In genomic region chr2:174675642-174676041, GRCm38 (mm10) we compare ENCODE assay signal across 8 mouse cellular contexts. TPM values are rescaled to one million over a fixed set of nuclear protein-coding genes. Genes with fewer than 3 reads are reported as not detected.
A peak's percentile ranks its signal among the peaks of the same experiment; 100 is the strongest.
DNase-seq lines count a peak whose midpoint lies in the region; TF ChIP-seq lines count a peak whose summit lies in the region.
"Had no signal": no experiment of that assay in that cellular context is flagged by ENCODE, and none has a peak within 500 bp of the region (broad histone marks: within the 10 kb centered on the region; RNA-seq: fewer than 3 reads in every experiment).

No protein-coding gene starts in this region.

- H3K9ac ChIP-seq in MEL (ENCODE audit: control insufficient read depth, low read depth, low read length, poor library complexity, severe bottlenecking), result no peak overlapping the region
- H3K9ac ChIP-seq: stomach, embryonic 15.5 days had no signal

- no peak overlapping the region for H3K4me3 ChIP-seq in MEL (ENCODE audit: control insufficient read depth in 1 of 2, insufficient read depth in 1 of 2, low read depth in 2 of 2, low read length in 2 of 2)
- no peak overlapping the region for H3K4me3 ChIP-seq in embryonic facial prominence, embryonic 10.5 days
- no peak overlapping the region for H3K4me3 ChIP-seq in heart, embryonic 10.5 days
- H3K4me3 ChIP-seq: stomach, embryonic 15.5 days had no signal

- H3K79me2 ChIP-seq in MEL (ENCODE audit: control insufficient read depth, insufficient read depth, low read length, poor library complexity), result no peaks in the 10 kb centered on the region

- no peak overlapping the region for H3K27ac ChIP-seq in MEL (ENCODE audit: control insufficient read depth, low read depth, low read length)
- H3K27ac ChIP-seq in embryonic facial prominence, embryonic 10.5 days (replicated peaks), result no peak overlapping the region
- H3K27ac ChIP-seq in heart, embryonic 10.5 days, result no peak overlapping the region
- H3K27ac ChIP-seq: stomach, embryonic 15.5 days had no signal

- TF ChIP-seq EP300 in MEL (IDR thresholded peaks at IDR 0.05; ENCODE audit: low read depth in 1 of 2, low read length in 2 of 2), result no peak

- peak; percentile 83 for TF ChIP-seq RAD21 in MEL (IDR thresholded peaks at IDR 0.05; ENCODE audit: low read depth, low read length)

- 18% methylated on average over 9 of the region's 9 CpGs for WGBS in embryonic facial prominence, embryonic 10.5 days
- 13% methylated on average over 9 of the region's 9 CpGs for WGBS in heart, embryonic 10.5 days

- H3K4me1 ChIP-seq in MEL (ENCODE audit: control insufficient read depth in 1 of 2, insufficient read depth in 2 of 2, low read length in 2 of 2), result 0 out of 4 replicates have a peak, but pooled peaks cover 0 to 3% of the 10 kb centered on the region in 2 experiments
- H3K4me1 ChIP-seq in embryonic facial prominence, embryonic 10.5 days, result peaks cover 35% of the 10 kb centered on the region
- peaks cover 19% of the 10 kb centered on the region for H3K4me1 ChIP-seq in heart, embryonic 10.5 days

- no peaks in the 10 kb centered on the region for H3K9me3 ChIP-seq in MEL (replicated peaks; ENCODE audit: insufficient read depth, low read length)
- H3K9me3 ChIP-seq in embryonic facial prominence, embryonic 10.5 days, result no peaks in the 10 kb centered on the region
- H3K9me3 ChIP-seq in heart, embryonic 10.5 days, result no peaks in the 10 kb centered on the region
- H3K9me3 ChIP-seq: stomach, embryonic 15.5 days had no signal

- peak; percentile 74 to 97 (median 85) for TF ChIP-seq CTCF in MEL (IDR thresholded peaks at IDR 0.05 in 2 of 3, conservative IDR thresholded peaks at IDR 0.05 in 1 of 3; ENCODE audit: control insufficient read depth in 1 of 3, insufficient read depth in 1 of 3, low read depth in 2 of 3, low read length in 3 of 3, poor library complexity in 1 of 3, severe bottlenecking in 1 of 3)

- peak; percentile 81 for DNase-seq in MEL (ENCODE audit: low read depth, low spot score)
- DNase-seq in adrenal gland, postnatal 25 days, result peak; percentile 54
- DNase-seq in embryonic facial prominence, embryonic 10.5 days (ENCODE audit: low spot score), result peak; percentile 83
- DNase-seq in heart, embryonic 10.5 days (ENCODE audit: low spot score), result peak; percentile 77
- DNase-seq in layer of hippocampus, adult 18-20 months (ENCODE audit: low spot score in 2 of 2), result peak; percentile 60 to 84
- DNase-seq in lung, postnatal 14 days, result peak; percentile 85
- DNase-seq in right cerebral cortex, postnatal 10 days (ENCODE audit: low spot score in 2 of 2), result peak; percentile 62 to 78

- H3K27me3 ChIP-seq in MEL (ENCODE audit: control insufficient read depth in 1 of 2, insufficient read depth in 2 of 2, low read length in 2 of 2), result no peaks in the 10 kb centered on the region
- H3K27me3 ChIP-seq in embryonic facial prominence, embryonic 10.5 days (replicated peaks; ENCODE audit: low read depth, poor library complexity, severe bottlenecking), result peaks cover 29% of the 10 kb centered on the region
- H3K27me3 ChIP-seq in heart, embryonic 10.5 days (ENCODE audit: insufficient read depth, poor library complexity, severe bottlenecking), result peaks cover 31% of the 10 kb centered on the region
- H3K27me3 ChIP-seq: stomach, embryonic 15.5 days had no signal

- H3K36me3 ChIP-seq in MEL (ENCODE audit: control insufficient read depth in 1 of 2, insufficient read depth in 2 of 2, low read length in 2 of 2), result no peaks in the 10 kb centered on the region; a peak in 2 of 4 replicates
- H3K36me3 ChIP-seq in embryonic facial prominence, embryonic 10.5 days (replicated peaks), result no peaks in the 10 kb centered on the region
- no peaks in the 10 kb centered on the region for H3K36me3 ChIP-seq in heart, embryonic 10.5 days
- H3K36me3 ChIP-seq: stomach, embryonic 15.5 days had no signal

- TF ChIP-seq POLR2A in MEL (IDR thresholded peaks at IDR 0.05; ENCODE audit: control insufficient read depth in 1 of 2, insufficient read depth in 1 of 2, low read depth in 1 of 2, low read length in 2 of 2, poor library complexity in 1 of 2), result no peak

TF ChIP-seq in MEL, 35 proteins besides CTCF, POLR2A, EP300 and RAD21:
- TF ChIP-seq ZC3H11A (IDR thresholded peaks at IDR 0.05; ENCODE audit: low read depth, low read length) (peak; percentile 50; the same call in 1 of the 2 replicates), SMC3 (IDR thresholded peaks at IDR 0.05; ENCODE audit: low read depth, low read length) (peak; percentile 65), ZKSCAN1 (IDR thresholded peaks at IDR 0.05; ENCODE audit: low read depth, low read length) (no peak)

RNA-seq across cellular contexts. Expression of gene Zfp831, which starts 32.3 kb away (rescaled TPM):
- total RNA-seq in MEL (2012; rRNA removed), result 1.4 and 2.3 TPM in 2 replicates
- 1 to 10 TPM in 1 of 2 experiments, not detected in 1; 4.1 TPM for polyA plus RNA-seq in MEL (2012; ENCODE audit: insufficient read depth in 1 of 2, insufficient read length in 2 of 2, low read depth in 1 of 2, low replicate concordance in 2 of 2, missing spikeins in 1 of 2)
- total RNA-seq in adrenal gland, postnatal 25 days (2021), result 0.06 and 0.14 TPM in 2 replicates
- not detected in 2 replicates for polyA plus RNA-seq in embryonic facial prominence, embryonic 10.5 days (2016; fragmentation: Nextera tagmentation; extraction: Ambion mirVana)
- polyA plus RNA-seq in heart, embryonic 10.5 days (2016; fragmentation: Nextera tagmentation; extraction: Ambion mirVana), result not detected in 2 replicates
- 10 to 100 TPM; 24.0 to 26.3 TPM for total RNA-seq in layer of hippocampus, adult 18-20 months (2021)
